Mouse (Mus musculus) spleen, adult 12 weeks (tissue): ENCODE measurements around the gene Luzp2.
"Not testable (repeated sequence)": the region's sequence is repeated elsewhere in the genome, so short reads cannot be mapped to it uniquely, and the experiment has no call there.

Source experiments
- DNase-seq: peaks from one replicate; pipeline ENCODE4 v3.0.0; 2022; ENCODE audit warnings: low spot score

Gene Luzp2

GRCm38 (mm10) chr7:55009173-55009771, 174.0 kb downstream of the Luzp2 start:
- no peak for DNase-seq

GRCm38 (mm10) chr7:55133850-55134249, 298.6 kb downstream of the Luzp2 start:
- DNase-seq: not testable (repeated sequence)

GRCm38 (mm10) chr7:55188927-55189326, 353.6 kb downstream of the Luzp2 start:
- no peak for DNase-seq

GRCm38 (mm10) chr7:55189496-55189895, 354.2 kb downstream of the Luzp2 start:
- DNase-seq: no peak

- no peak for DNase-seq
Observed at GRCm38 (mm10) chr7:55190655-55191054, 355.4 kb downstream of the Luzp2 start.

GRCm38 (mm10) chr7:55198806-55199205, 363.5 kb downstream of the Luzp2 start:
- DNase-seq: no peak

GRCm38 (mm10) chr7:55222997-55223396, 387.7 kb downstream of the Luzp2 start:
- no peak for DNase-seq

GRCm38 (mm10) chr7:55229407-55229806, 394.1 kb downstream of the Luzp2 start:
- no peak for DNase-seq
